In the genomic region with DNA sequence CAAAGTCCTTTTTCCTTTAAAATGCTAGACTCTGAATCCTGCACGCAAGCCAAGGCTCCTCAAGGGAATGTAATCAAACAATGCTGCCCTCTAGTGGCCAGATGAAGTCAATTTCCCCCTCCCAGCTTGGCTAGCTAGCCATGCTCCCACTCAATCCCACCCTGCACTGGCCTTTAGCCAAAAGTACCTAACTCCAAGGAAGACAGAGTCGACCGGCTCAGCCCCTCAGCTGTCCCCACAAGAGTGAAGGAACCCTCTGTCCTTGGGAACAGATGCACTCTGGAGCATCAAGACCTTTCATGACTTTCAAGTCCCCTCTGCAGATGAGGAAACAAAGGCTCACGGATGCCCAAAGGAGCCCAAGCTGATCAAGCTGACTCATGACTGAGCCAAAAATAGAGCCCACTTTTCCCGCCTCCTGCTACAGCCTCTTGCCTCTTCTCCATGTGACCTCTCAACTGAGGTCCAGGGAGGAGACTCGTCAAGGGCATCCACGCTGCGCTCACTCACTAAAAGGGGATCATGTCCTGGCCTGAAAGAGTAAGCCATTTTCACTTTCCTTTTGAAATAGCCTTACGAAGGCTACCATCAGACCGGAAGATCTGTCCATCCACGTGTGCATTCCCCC, we compare ENCODE assay signal across 8 mouse cellular contexts. TPM values are rescaled to one million over a fixed set of nuclear protein-coding genes. Genes with fewer than 3 reads are reported as not detected.
DNase-seq lines count a peak whose midpoint lies in the region; ATAC-seq and TF ChIP-seq lines count a peak whose summit lies in the region.

No protein-coding gene starts in this region.

- DNase-seq in Muller cell, postnatal 12 days (ENCODE audit: inconsistent ontology term) = peak; percentile 45
- DNase-seq in cerebellum, postnatal 14 days = peak; percentile 88 to 89
- DNase-seq in liver, postnatal 0 days = peak; percentile 45
- DNase-seq in thymus, postnatal 4 days = peak; percentile 69

- H3K36me3 ChIP-seq in C2C12 (ENCODE audit: control insufficient read depth, insufficient read depth) = no peaks in the 10 kb centered on the region
- H3K36me3 ChIP-seq in intestine, postnatal 0 days (ENCODE audit: control insufficient read depth, insufficient read depth) = no peaks in the 10 kb centered on the region
- H3K36me3 ChIP-seq in liver, postnatal 0 days (replicated peaks; ENCODE audit: insufficient read depth, low read length) = no peaks in the 10 kb centered on the region
- H3K36me3 ChIP-seq in neural tube, embryonic 14.5 days (ENCODE audit: control insufficient read depth, insufficient read depth, low read length) = peaks cover 13% of the 10 kb centered on the region

- peak; percentile 74 for TF ChIP-seq CTCF in C2C12 (IDR thresholded peaks at IDR 0.05; ENCODE audit: control insufficient read depth, insufficient read depth, insufficient read length)
- peak; percentile 85 for TF ChIP-seq CTCF in intestine, postnatal 0 days (IDR thresholded peaks at IDR 0.05; ENCODE audit: low read depth)
- TF ChIP-seq CTCF in liver, postnatal 0 days (IDR thresholded peaks at IDR 0.05; ENCODE audit: low read depth) = peak; percentile 80

- H3K79me3 ChIP-seq in C2C12 (ENCODE audit: low read depth) = no peaks in the 10 kb centered on the region

- H3ac ChIP-seq in C2C12 (ENCODE audit: control insufficient read depth, insufficient read length, low read depth) = no peak overlapping the region

- no peak overlapping the region for H3K9ac ChIP-seq in intestine, postnatal 0 days (ENCODE audit: low read depth, low read length)
- no peak overlapping the region for H3K9ac ChIP-seq in liver, postnatal 0 days (replicated peaks)
- no peak overlapping the region for H3K9ac ChIP-seq in neural tube, embryonic 14.5 days (replicated peaks; ENCODE audit: low read depth, low read length)

- H3K9me3 ChIP-seq in intestine, postnatal 0 days (ENCODE audit: control insufficient read depth) = no peaks in the 10 kb centered on the region
- H3K9me3 ChIP-seq in liver, postnatal 0 days (ENCODE audit: low read length) = no peaks in the 10 kb centered on the region
- H3K9me3 ChIP-seq in neural tube, embryonic 14.5 days (ENCODE audit: control insufficient read depth, low read length) = no peaks in the 10 kb centered on the region

- no peak for TF ChIP-seq EP300 in liver, postnatal 0 days (IDR thresholded peaks at IDR 0.05; ENCODE audit: low read depth)

- H3K27me3 ChIP-seq in C2C12 (ENCODE audit: control insufficient read depth, insufficient read depth, insufficient read length) = no peaks in the 10 kb centered on the region
- H3K27me3 ChIP-seq in intestine, postnatal 0 days (replicated peaks; ENCODE audit: control insufficient read depth, insufficient read depth, low read length) = no peaks in the 10 kb centered on the region
- H3K27me3 ChIP-seq in liver, postnatal 0 days (ENCODE audit: insufficient read depth, low read length) = no peaks in the 10 kb centered on the region
- H3K27me3 ChIP-seq in neural tube, embryonic 14.5 days (ENCODE audit: control insufficient read depth, insufficient read depth, low read length) = no peaks in the 10 kb centered on the region

- no peak overlapping the region for H3K4me2 ChIP-seq in intestine, postnatal 0 days (replicated peaks; ENCODE audit: low read depth)
- H3K4me2 ChIP-seq in liver, postnatal 0 days (ENCODE audit: low read depth, low read length) = no peak overlapping the region; the same call in 1 of the 2 replicates
- no peak overlapping the region for H3K4me2 ChIP-seq in neural tube, embryonic 14.5 days (ENCODE audit: low read depth, low read length)

- H3K27ac ChIP-seq in intestine, postnatal 0 days (ENCODE audit: low read depth, low read length) = no peak overlapping the region
- no peak overlapping the region for H3K27ac ChIP-seq in liver, postnatal 0 days (ENCODE audit: low read depth)
- H3K27ac ChIP-seq in neural tube, embryonic 14.5 days (ENCODE audit: low read depth, low read length) = no peak overlapping the region

- WGBS in intestine, postnatal 0 days = 59% methylated on average over 11 of the region's 11 CpGs
- 52% methylated on average over 11 of the region's 11 CpGs for WGBS in liver, postnatal 0 days (ENCODE audit: insufficient replicate concordance)
- WGBS in neural tube, embryonic 14.5 days = 61% methylated on average over 11 of the region's 11 CpGs

- H3K79me2 ChIP-seq in C2C12 (ENCODE audit: control insufficient read depth, insufficient read depth) = no peaks in the 10 kb centered on the region

- peak; percentile 56 for ATAC-seq in granulocyte monocyte progenitor cell, adult 5-6 weeks (replicated peaks; ENCODE audit: poor library complexity, severe bottlenecking)
- ATAC-seq in intestine, postnatal 0 days = peak; percentile 12; the same call in 1 of the 2 replicates
- ATAC-seq in liver, postnatal 0 days = peak; percentile 46
- peak; percentile 63 for ATAC-seq in neural tube, embryonic 14.5 days (ENCODE audit: low read depth)

- no peak overlapping the region for H3K4me3 ChIP-seq in C2C12 (ENCODE audit: insufficient read depth, poor library complexity, severe bottlenecking)
- H3K4me3 ChIP-seq in intestine, postnatal 0 days (ENCODE audit: low read depth, low read length) = no peak overlapping the region
- no peak overlapping the region for H3K4me3 ChIP-seq in liver, postnatal 0 days (ENCODE audit: low read depth, low read length)
- no peak overlapping the region for H3K4me3 ChIP-seq in neural tube, embryonic 14.5 days (ENCODE audit: low read depth, low read length)

- no peaks in the 10 kb centered on the region for H3K4me1 ChIP-seq in intestine, postnatal 0 days (replicated peaks; ENCODE audit: control insufficient read depth, insufficient read depth, low read length)
- no peaks in the 10 kb centered on the region for H3K4me1 ChIP-seq in liver, postnatal 0 days (ENCODE audit: insufficient read depth)
- no peaks in the 10 kb centered on the region for H3K4me1 ChIP-seq in neural tube, embryonic 14.5 days (ENCODE audit: control insufficient read depth, insufficient read depth, low read length)

TF ChIP-seq in C2C12, 6 proteins besides CTCF, POLR2A, EP300 and RAD21:
- TF ChIP-seq CEBPB (IDR thresholded peaks at IDR 0.05; ENCODE audit: low read depth) (no peak), FOSL1 (IDR thresholded peaks at IDR 0.05; ENCODE audit: insufficient read depth, low read length, poor library complexity, severe bottlenecking) (no peak), USF1 (IDR thresholded peaks at IDR 0.05; ENCODE audit: low read depth) (no peak), MYOD1 (IDR thresholded peaks at IDR 0.05; ENCODE audit: control insufficient read depth, insufficient read length, low read depth) (no peak), MAX (IDR thresholded peaks at IDR 0.05) (no peak), MYOG (IDR thresholded peaks at IDR 0.05; ENCODE audit: control insufficient read depth, extremely low read depth, insufficient read length) (no peak)

RNA-seq across cellular contexts. Expression of gene Sergef, which starts 32.1 kb away (rescaled TPM):
- polyA plus RNA-seq in C2C12 (2012; fragmentation: generic; extraction: Trizol) = 8.6 TPM
- total RNA-seq in granulocyte monocyte progenitor cell, adult 5-6 weeks (2014; fragmentation: Nextera tagmentation) = 11.2 and 24.1 TPM in 2 replicates
- total RNA-seq in granulocyte monocyte progenitor cell, adult 5-6 weeks (2017) = 10.4 and 12.4 TPM in 2 replicates
- polyA plus RNA-seq in intestine, postnatal 0 days (2015; fragmentation: Nextera tagmentation; extraction: Ambion mirVana) = 7.5 TPM in 2 replicates
- polyA plus RNA-seq in liver, postnatal 0 days (2015; fragmentation: Nextera tagmentation; extraction: Ambion mirVana) = 3.8 and 4.3 TPM in 2 replicates
- 35.8 and 46.3 TPM in 2 replicates for polyA plus RNA-seq in neural tube, embryonic 14.5 days (2014; fragmentation: Nextera tagmentation; extraction: Ambion mirVana)

Comparison
In these comparisons a context has a peak if more than half of its experiments do, and no peak if none do; other contexts are left out.
1. ATAC-seq: peak in every context shown above with its lines; median percentile 63 in neural tube, embryonic 14.5 days; 56 in granulocyte monocyte progenitor cell, adult 5-6 weeks; 46 in liver, postnatal 0 days; 12 in intestine, postnatal 0 days.